Mouse (Mus musculus) liver, postnatal 0 days (tissue): ENCODE data around the gene 6820408C15Rik.

Experiments used
- CTCF ChIP-seq: sonication (generic); IDR thresholded peaks from 2 replicates; pipeline ENCODE4 v1.5.1; 2016; ENCODE audit warnings: antibody characterized with exemption, low read depth
- EP300 ChIP-seq: IDR thresholded peaks from 2 replicates; pipeline ENCODE4 v1.6.1; 2016; ENCODE audit warnings: antibody characterized with exemption, low read depth, mild to moderate bottlenecking

DNA sequence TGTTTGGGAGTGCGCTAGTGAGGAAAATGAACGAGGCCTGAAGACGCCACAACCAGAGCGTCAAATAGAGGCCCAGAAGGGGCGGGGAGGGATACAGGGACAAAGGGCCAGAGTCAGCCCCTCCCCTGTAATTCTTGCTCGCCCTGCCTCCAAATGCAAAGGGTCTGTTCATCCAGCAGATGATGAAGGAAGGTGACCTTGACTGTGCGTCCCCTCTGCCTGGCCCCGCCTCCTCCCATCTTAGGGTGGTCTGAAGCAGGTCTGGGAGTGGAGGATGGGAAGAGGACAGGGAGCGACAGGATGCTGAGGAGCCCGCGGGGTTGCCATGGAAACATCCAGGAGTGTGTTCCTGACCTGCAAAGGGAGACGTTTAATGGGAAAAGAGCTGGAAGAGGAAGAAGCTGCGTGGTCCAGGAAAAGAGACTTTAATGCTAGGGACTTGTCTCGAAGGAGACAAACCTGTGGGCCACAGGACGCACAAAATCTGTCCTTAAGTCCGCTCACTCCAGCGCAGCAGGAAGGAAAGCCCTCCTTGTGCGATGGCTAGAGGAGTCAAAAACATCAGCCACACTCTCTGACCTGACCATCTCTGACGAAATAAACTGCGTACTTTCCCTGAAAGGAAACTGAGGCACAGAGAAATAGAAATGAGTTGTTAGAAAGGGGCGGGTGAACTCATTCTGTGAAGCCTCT lies 39.6 kb upstream of the 6820408C15Rik start:
- TF ChIP-seq EP300 (no peak), CTCF (no peak)
